Mouse (Mus musculus) embryonic facial prominence, embryonic 11.5 days (tissue): ENCODE results near the gene Hip1. TPM values are rescaled to one million over a fixed set of nuclear protein-coding genes. Genes with fewer than 3 reads are reported as not detected.

ENCODE experiments used
- ATAC-seq: fragments of 200-750 bp; cut with Nextera tagmentation; replicated peaks from 2 replicates; pipeline ENCODE4 v1.8.0; 2017; ENCODE audit warnings: low read depth; ENCODE audit not compliant: insufficient number of reproducible peaks, low FRiP score, low TSS enrichment
- DNase-seq: peaks from one replicate; pipeline ENCODE4 v3.0.0-alpha.2; 2015; ENCODE audit warnings: low spot score
- H3K27ac ChIP-seq: fragments of 300-500 bp; sonication (generic); replicated peaks from 2 replicates; pipeline ENCODE4 v1.5.1; 2014; ENCODE audit warnings: mild to moderate bottlenecking, low read depth, low read length, control low read depth
- H3K27me3 ChIP-seq: fragments of 300-500 bp; sonication (generic); 2 replicates; pipeline ENCODE4 v1.6.1; 2014; ENCODE audit warnings: mild to moderate bottlenecking, low read length, moderate library complexity, mixed read lengths; ENCODE audit not compliant: control insufficient read depth, insufficient read depth
- H3K36me3 ChIP-seq: fragments of 300-500 bp; sonication (generic); replicated peaks from 2 replicates; pipeline ENCODE4 v1.6.1; 2014; ENCODE audit warnings: low read depth, mild to moderate bottlenecking, low read length, moderate library complexity, mixed read lengths; ENCODE audit not compliant: control insufficient read depth, insufficient read depth
- H3K4me1 ChIP-seq: fragments of 300-500 bp; sonication (generic); 2 replicates; pipeline ENCODE4 v1.6.1; 2014; ENCODE audit warnings: low read length, mixed read lengths; ENCODE audit not compliant: control insufficient read depth, insufficient read depth
- H3K4me2 ChIP-seq: fragments of 300-500 bp; sonication (generic); 2 replicates; pipeline ENCODE4 v1.6.1; 2014; ENCODE audit warnings: low read depth, mild to moderate bottlenecking, control low read depth, low read length, moderate library complexity
- H3K4me3 ChIP-seq: fragments of 300-500 bp; sonication (generic); 2 replicates; pipeline ENCODE4 v1.5.1; 2014; ENCODE audit warnings: low read depth, low read length, control low read depth
- H3K9ac ChIP-seq: fragments of 300-500 bp; sonication (generic); replicated peaks from 2 replicates; pipeline ENCODE4 v1.6.1; 2014; ENCODE audit warnings: mild to moderate bottlenecking, control low read depth, low read length
- H3K9me3 ChIP-seq: fragments of 300-500 bp; sonication (generic); replicated peaks from 2 replicates; pipeline ENCODE4 v1.6.1; 2016; ENCODE audit warnings: mild to moderate bottlenecking, low read length, inconsistent platforms, mixed read lengths; ENCODE audit not compliant: control insufficient read depth
- WGBS: fragments of 180-500 bp; shearing (Covaris S2); extraction: QIAGEN DNeasy Blood & Tissue Kit; methylation state at CpG from one replicate; pipeline ENCODE4 v1.1.7; 2014; 5-methylcytosine and 5-hydroxymethylcytosine counted together
- polyA plus RNA-seq: library from polyadenylated mRNA; unstranded; fragments of >200 nt; fragmentation: Nextera tagmentation; extraction: Ambion mirVana; gene quantifications from 2 replicates; pipeline ENCODE4 v1.2.1, GENCODE M21; 2014

Gene Hip1
- polyA plus RNA-seq, 1 experiment from 2014 or later, result 35.3 TPM

DNA sequence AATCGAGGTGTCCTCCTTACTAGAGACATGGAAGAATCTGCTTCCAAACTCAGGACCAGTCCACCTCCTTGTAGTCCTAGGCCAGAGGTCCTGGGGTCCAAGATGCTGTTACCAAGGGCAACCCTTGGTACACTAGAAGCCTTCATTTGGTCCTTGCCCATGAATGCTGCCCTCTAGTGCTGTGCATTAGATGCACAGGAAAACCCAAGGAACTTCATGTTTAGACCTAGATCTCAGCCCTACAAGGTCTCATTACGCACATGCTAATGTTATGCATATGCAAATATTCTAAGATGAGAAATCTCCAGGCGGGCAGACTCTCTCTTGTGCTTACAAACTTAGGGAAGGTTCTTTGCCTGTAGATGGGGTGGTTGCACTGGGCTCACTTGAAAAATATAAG is 15.6 kb downstream of the Hip1 start:
- no peaks in the 10 kb centered on the region for H3K4me1 ChIP-seq
- 77% methylated on average over 3 of the region's 3 CpGs for WGBS
- no peak overlapping the region for H3K4me3 ChIP-seq
- H3K9me3 ChIP-seq, result no peaks in the 10 kb centered on the region
- DNase-seq, result no peak
- H3K36me3 ChIP-seq, result no peaks in the 10 kb centered on the region
- no peak overlapping the region for H3K9ac ChIP-seq
- H3K27ac ChIP-seq, result no peak overlapping the region
- H3K27me3 ChIP-seq, result no peaks in the 10 kb centered on the region
- no peak for ATAC-seq
- H3K4me2 ChIP-seq, result no peak overlapping the region

DNA sequence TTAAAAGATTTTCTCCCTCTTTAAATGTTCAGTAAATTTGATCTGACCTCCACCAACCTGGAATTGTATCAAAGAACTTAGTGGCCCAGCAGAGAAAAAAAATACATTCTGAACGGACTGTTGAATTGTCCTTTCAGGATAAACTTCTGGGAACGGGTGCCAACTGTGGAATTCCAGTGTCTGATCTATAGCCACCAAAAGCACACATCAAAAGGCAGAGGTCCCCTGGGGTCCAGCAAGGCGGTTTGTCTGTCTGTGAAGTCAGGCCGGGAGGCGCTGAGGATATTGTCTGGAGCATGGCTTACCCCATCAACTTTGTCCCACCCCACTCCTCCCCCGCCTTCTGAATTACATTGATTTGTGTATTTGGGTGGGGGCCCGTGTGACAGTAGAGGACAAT is 16.9 kb downstream of the Hip1 start:
- Histone ChIP-seq H3K27ac (no peak overlapping the region), H3K36me3 (no peaks in the 10 kb centered on the region), H3K9ac (no peak overlapping the region), H3K4me2 (no peak overlapping the region), H3K4me1 (no peaks in the 10 kb centered on the region), H3K27me3 (no peaks in the 10 kb centered on the region), H3K4me3 (no peak overlapping the region), H3K9me3 (no peaks in the 10 kb centered on the region)
- ATAC-seq (no peak), DNase-seq (no peak)
- WGBS, result 52% methylated on average over 7 of the region's 7 CpGs

DNA sequence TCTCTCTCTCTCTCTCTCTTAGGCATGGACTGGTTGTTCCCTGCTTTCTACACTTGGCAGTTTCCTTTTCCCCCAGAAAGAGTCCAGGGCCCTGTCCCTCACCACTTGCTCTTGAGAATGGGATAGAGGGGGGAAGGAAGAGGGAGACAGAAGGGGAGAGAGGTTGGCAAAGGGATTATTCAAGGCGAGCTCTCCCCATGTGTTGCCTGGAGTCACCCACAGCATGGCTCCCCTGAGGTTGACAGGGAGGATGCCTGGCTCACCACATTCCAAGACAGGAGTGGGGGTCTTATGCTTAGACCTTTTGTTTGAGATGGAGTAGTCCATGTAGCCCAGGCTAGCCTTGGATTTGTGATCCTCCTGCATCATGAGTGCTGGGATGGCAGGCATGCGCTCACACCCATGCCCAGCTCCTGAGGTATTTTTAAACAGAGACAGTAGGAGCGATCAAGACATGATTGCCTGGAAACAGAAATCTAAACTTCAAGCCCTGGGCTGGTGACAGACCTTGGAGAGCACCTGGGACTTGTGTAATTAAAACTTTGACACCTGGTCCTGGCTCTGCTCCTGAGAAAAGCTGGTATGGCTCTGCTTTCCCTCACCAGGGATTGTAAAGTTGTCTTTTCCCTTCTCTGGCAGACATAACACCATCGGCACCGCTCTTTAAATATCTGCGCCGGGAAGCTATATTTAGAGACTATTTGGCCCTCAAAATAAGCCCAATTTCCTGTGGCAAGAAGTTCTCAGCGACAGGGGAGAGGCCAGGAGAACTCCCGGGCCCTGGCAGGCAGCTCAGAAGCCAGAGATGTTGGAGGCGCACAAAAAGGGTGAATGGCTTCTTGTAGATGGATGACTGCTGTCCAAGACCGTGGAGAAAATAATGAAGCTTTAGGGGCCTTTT is 20.0 kb downstream of the Hip1 start:
- no peak for DNase-seq
- no peak overlapping the region for H3K4me2 ChIP-seq
- no peak overlapping the region for H3K4me3 ChIP-seq
- H3K27me3 ChIP-seq, result no peaks in the 10 kb centered on the region
- ATAC-seq, result no peak
- 72% methylated on average over 11 of the region's 11 CpGs for WGBS
- no peaks in the 10 kb centered on the region for H3K4me1 ChIP-seq
- no peaks in the 10 kb centered on the region for H3K36me3 ChIP-seq
- no peak overlapping the region for H3K27ac ChIP-seq
- H3K9ac ChIP-seq, result no peak overlapping the region
- H3K9me3 ChIP-seq, result no peaks in the 10 kb centered on the region

DNA sequence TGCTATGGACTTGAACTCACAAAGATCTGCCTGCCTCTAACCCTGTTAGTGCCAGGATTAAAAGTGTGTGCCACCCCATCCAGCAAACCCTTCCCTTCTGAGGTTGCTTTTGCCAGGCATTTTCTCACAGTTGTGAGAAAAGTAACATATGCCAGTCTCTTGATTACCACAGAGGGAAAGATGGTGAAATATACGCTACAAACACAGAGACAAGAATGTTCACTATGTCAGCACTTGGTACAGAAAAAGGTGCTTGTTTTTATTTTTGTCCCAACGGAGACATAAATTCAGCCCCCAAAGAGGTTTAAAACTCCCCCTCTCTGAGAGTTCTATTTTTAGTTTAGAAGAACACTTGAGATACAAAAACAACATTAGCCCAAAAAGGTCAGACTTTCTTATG is 20.8 kb downstream of the Hip1 start:
- ATAC-seq (no peak), DNase-seq (no peak)
- H3K4me1 ChIP-seq, result no peaks in the 10 kb centered on the region
- H3K9me3 ChIP-seq, result no peaks in the 10 kb centered on the region
- H3K36me3 ChIP-seq, result no peaks in the 10 kb centered on the region
- 92% methylated on average over 2 of the region's 2 CpGs for WGBS
- no peak overlapping the region for H3K4me3 ChIP-seq
- H3K27ac ChIP-seq, result no peak overlapping the region
- no peaks in the 10 kb centered on the region for H3K27me3 ChIP-seq
- no peak overlapping the region for H3K9ac ChIP-seq
- no peak overlapping the region for H3K4me2 ChIP-seq

DNA sequence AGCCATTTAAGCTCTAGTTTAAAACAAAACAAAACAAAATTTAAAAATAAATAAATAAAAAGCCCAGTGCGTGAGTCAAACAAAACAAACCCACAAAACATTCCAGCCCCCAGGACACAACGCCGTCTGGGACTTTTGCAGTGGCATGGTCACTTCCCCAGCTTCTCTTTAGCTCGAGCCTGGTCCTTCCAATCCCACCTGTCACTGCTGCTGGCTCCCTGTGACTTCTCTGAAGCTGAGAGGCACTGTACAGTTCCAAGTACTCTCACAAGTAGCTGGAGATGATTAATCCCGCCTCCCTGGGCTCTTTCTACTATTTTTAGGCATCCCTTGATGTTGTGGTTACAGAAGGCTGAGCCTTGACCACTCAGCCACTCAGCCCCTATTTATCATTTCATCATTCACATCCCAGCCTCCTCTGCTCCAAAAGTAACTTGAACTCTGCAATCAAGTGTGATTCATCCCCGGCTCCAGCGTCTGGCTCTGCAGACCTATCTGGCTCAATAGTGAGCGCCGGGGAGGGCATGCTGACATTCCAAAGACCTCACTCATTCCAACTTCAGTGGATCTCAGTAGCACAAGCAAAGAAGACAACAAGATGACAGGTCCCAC is 22.7 kb downstream of the Hip1 start:
- no peak overlapping the region for H3K9ac ChIP-seq
- H3K9me3 ChIP-seq, result no peaks in the 10 kb centered on the region
- no peaks in the 10 kb centered on the region for H3K27me3 ChIP-seq
- ATAC-seq (no peak), DNase-seq (no peak)
- H3K4me1 ChIP-seq, result no peaks in the 10 kb centered on the region
- H3K36me3 ChIP-seq, result no peaks in the 10 kb centered on the region
- no peak overlapping the region for H3K4me2 ChIP-seq
- no peak overlapping the region for H3K4me3 ChIP-seq
- no peak overlapping the region for H3K27ac ChIP-seq
- 68% methylated on average over 9 of the region's 9 CpGs for WGBS

DNA sequence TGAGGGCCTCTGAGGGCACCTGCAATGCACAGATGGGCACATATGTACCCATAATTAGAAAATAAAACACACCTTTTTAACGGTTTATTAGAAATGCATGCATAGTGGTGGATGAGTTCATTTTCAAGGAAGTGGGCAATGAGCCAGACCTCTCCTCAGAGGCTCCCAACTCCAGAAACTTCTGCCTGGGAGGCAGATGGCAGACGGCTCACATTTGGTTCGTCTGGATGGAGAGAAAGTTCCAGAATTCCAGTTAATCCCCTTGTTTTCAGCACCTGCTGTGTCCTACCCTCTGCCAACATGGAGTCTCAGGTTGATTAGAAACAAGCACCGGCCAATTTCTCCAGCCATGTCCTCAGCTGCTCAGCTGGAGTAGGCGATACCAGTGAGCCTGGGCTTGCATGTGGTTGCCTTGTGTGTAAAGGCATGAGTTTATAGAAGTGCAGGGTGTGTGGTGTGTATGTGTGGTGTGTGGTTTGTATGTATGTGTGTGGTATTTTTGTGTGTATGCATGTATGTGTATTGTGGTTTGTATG is 27.5 kb downstream of the Hip1 start:
- no peak overlapping the region for H3K4me3 ChIP-seq
- no peaks in the 10 kb centered on the region for H3K9me3 ChIP-seq
- no peaks in the 10 kb centered on the region for H3K4me1 ChIP-seq
- DNase-seq, result no peak
- H3K36me3 ChIP-seq, result no peaks in the 10 kb centered on the region
- no peaks in the 10 kb centered on the region for H3K27me3 ChIP-seq
- no peak overlapping the region for H3K27ac ChIP-seq
- H3K9ac ChIP-seq, result no peak overlapping the region
- WGBS, result 92% methylated on average over 5 of the region's 5 CpGs
- no peak for ATAC-seq
- no peak overlapping the region for H3K4me2 ChIP-seq

DNA sequence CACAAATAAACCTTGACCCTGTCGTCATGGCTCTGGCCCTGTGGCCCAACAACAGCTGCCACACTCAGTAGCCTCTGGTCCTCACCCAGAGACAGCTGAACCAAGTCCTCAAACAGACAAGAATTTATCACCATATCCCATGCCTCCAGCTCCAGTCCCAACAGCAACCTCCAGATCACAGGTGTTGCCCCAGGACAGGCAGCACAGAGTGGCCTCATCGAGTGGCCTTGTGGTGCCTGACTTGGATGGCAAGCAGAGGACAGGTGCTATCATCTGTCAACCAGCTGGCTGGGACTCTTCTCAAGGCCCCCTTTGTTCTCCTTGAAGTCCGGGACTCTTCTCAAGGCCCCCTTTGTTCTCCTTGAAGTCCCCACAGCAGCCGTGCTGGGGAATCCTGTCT is 31.8 kb downstream of the Hip1 start:
- WGBS, result 24% methylated on average over 4 of the region's 4 CpGs
- DNase-seq (no peak), ATAC-seq (no peak)
- no peak overlapping the region for H3K9ac ChIP-seq
- H3K27ac ChIP-seq, result no peak overlapping the region
- H3K4me1 ChIP-seq, result no peaks in the 10 kb centered on the region
- no peak overlapping the region for H3K4me2 ChIP-seq
- no peaks in the 10 kb centered on the region for H3K9me3 ChIP-seq
- no peaks in the 10 kb centered on the region for H3K36me3 ChIP-seq
- H3K4me3 ChIP-seq, result no peak overlapping the region
- no peaks in the 10 kb centered on the region for H3K27me3 ChIP-seq

DNA sequence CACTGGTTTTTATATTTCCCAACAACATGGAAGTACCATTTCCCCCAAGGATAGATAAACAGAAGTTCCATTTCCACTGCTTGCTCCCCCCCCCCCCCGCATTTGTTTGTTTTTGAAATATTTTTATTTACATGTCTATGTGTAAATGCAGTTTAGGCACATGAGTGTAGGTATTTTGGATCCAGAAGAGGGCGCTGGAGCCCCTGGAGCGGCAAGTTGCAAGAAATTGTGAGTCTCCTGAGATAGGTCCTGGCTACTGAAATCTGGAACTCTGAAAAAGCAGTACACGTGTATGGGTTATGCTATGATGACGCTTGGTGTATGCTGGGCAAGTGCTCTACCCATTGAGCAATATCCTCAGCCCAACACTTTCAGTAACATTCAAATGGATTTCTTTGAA is 33.8 kb downstream of the Hip1 start:
- DNase-seq (no peak), ATAC-seq (no peak)
- Histone ChIP-seq H3K9me3 (no peaks in the 10 kb centered on the region), H3K27ac (no peak overlapping the region), H3K9ac (no peak overlapping the region), H3K4me3 (no peak overlapping the region), H3K4me1 (no peaks in the 10 kb centered on the region), H3K27me3 (no peaks in the 10 kb centered on the region), H3K36me3 (no peaks in the 10 kb centered on the region), H3K4me2 (no peak overlapping the region)
- WGBS, result 63% methylated on average over 5 of the region's 5 CpGs
